13 mouse cellular contexts compared by ENCODE assay signal in the genomic region with DNA sequence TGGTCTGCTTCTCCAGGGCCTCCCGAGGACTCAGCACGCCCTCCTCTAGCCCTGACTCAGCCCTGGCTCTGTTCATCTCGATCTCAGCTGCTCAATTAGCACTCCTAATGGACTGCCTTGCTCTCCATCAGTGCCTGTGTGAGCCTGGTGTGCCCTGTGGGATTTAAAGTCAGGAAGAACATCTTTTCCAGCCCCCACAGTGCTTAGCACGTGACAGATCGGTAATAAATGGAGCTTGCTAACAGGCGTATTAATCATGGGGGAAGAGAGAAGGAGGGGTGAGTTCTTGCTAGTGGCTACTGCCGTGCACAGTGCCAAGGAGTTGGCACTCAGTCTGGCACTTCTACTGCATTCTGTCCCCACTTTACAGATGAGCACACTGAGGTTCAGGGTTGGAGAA. TPM values are rescaled to one million over a fixed set of nuclear protein-coding genes. Genes with fewer than 3 reads are reported as not detected.
DNase-seq lines count a peak whose midpoint lies in the region; ATAC-seq lines count a peak whose summit lies in the region.
"Had no signal": no experiment of that assay in that cellular context is flagged by ENCODE, and none has a peak within 500 bp of the region (broad histone marks: within the 10 kb centered on the region; RNA-seq: fewer than 3 reads in every experiment).

No protein-coding gene starts in this region.

- 0 out of 2 replicates have a peak, but pooled peaks have one; percentile 32 for ATAC-seq in midbrain, embryonic 15.5 days (replicated peaks)
- peak; percentile 60; the same call in 1 of the 2 replicates for ATAC-seq in hindbrain, embryonic 15.5 days (ENCODE audit: low FRiP score, low read depth)
- no peak for ATAC-seq in stomach, embryonic 15.5 days (ENCODE audit: insufficient read depth, low FRiP score, low read depth)

- no peak overlapping the region for H3K4me3 ChIP-seq in midbrain, embryonic 15.5 days
- H3K4me3 ChIP-seq in midbrain, embryonic 10.5 days: no peak overlapping the region
- no peak overlapping the region for H3K4me3 ChIP-seq in hindbrain, embryonic 15.5 days
- H3K4me3 ChIP-seq in stomach, embryonic 15.5 days (replicated peaks): no peak overlapping the region
- H3K4me3 ChIP-seq: liver, embryonic 13.5 days had no signal

- WGBS in midbrain, embryonic 15.5 days: 27% methylated on average over 7 of the region's 7 CpGs
- WGBS in midbrain, embryonic 10.5 days: 80% methylated on average over 7 of the region's 7 CpGs
- 20% methylated on average over 7 of the region's 7 CpGs for WGBS in hindbrain, embryonic 15.5 days
- 28% methylated on average over 7 of the region's 7 CpGs for WGBS in stomach, embryonic 15.5 days

- peaks cover 14% of the 10 kb centered on the region; the same call in 1 of the 2 replicates for H3K4me1 ChIP-seq in midbrain, embryonic 15.5 days
- peaks cover 18% of the 10 kb centered on the region for H3K4me1 ChIP-seq in midbrain, embryonic 10.5 days
- peaks cover 38% of the 10 kb centered on the region for H3K4me1 ChIP-seq in hindbrain, embryonic 15.5 days (replicated peaks)
- H3K4me1 ChIP-seq in stomach, embryonic 15.5 days: peaks cover 14% of the 10 kb centered on the region
- H3K4me1 ChIP-seq: liver, embryonic 13.5 days had no signal

- H3K27ac ChIP-seq in midbrain, embryonic 15.5 days: no peak overlapping the region
- no peak overlapping the region for H3K27ac ChIP-seq in midbrain, embryonic 10.5 days (replicated peaks)
- H3K27ac ChIP-seq in hindbrain, embryonic 15.5 days (replicated peaks): no peak overlapping the region
- peak overlapping the region; percentile 17; the same call in 1 of the 2 replicates for H3K27ac ChIP-seq in stomach, embryonic 15.5 days
- H3K27ac ChIP-seq: liver, embryonic 13.5 days had no signal

- H3K27me3 ChIP-seq in midbrain, embryonic 15.5 days (replicated peaks): no peaks in the 10 kb centered on the region
- peaks cover 18% of the 10 kb centered on the region for H3K27me3 ChIP-seq in midbrain, embryonic 10.5 days (ENCODE audit: low read depth, poor library complexity, severe bottlenecking)
- no peaks in the 10 kb centered on the region for H3K27me3 ChIP-seq in hindbrain, embryonic 15.5 days
- no peaks in the 10 kb centered on the region for H3K27me3 ChIP-seq in stomach, embryonic 15.5 days (replicated peaks)

- peak; percentile 15 for DNase-seq in adrenal gland, adult 2 months
- no peak for DNase-seq in adrenal gland, adult 18-20 months (ENCODE audit: low spot score in 2 of 2)
- DNase-seq in midbrain, embryonic 10.5 days (ENCODE audit: low spot score): no peak
- no peak for DNase-seq in cerebellum, adult 8-10 months
- DNase-seq in urinary bladder, postnatal 14 days (ENCODE audit: low spot score): no peak
- DNase-seq: cerebellum, postnatal 36 days; heart, postnatal 36 days; kidney, postnatal 14 days; liver, embryonic 13.5 days; thymus, postnatal 25 days had no signal

- no peaks in the 10 kb centered on the region for H3K9me3 ChIP-seq in midbrain, embryonic 15.5 days
- no peaks in the 10 kb centered on the region for H3K9me3 ChIP-seq in midbrain, embryonic 10.5 days (replicated peaks)
- H3K9me3 ChIP-seq in hindbrain, embryonic 15.5 days: no peaks in the 10 kb centered on the region
- no peaks in the 10 kb centered on the region for H3K9me3 ChIP-seq in stomach, embryonic 15.5 days
- H3K9me3 ChIP-seq: liver, embryonic 13.5 days had no signal

- H3K9ac ChIP-seq in midbrain, embryonic 15.5 days: no peak overlapping the region
- H3K9ac ChIP-seq in hindbrain, embryonic 15.5 days: no peak overlapping the region
- H3K9ac ChIP-seq in stomach, embryonic 15.5 days: no peak overlapping the region
- H3K9ac ChIP-seq: liver, embryonic 13.5 days had no signal

- H3K4me2 ChIP-seq in midbrain, embryonic 15.5 days: no peak overlapping the region
- no peak overlapping the region for H3K4me2 ChIP-seq in hindbrain, embryonic 15.5 days
- no peak overlapping the region for H3K4me2 ChIP-seq in stomach, embryonic 15.5 days
- H3K4me2 ChIP-seq: liver, embryonic 13.5 days had no signal

- H3K36me3 ChIP-seq in midbrain, embryonic 15.5 days (replicated peaks): no peaks in the 10 kb centered on the region
- H3K36me3 ChIP-seq in midbrain, embryonic 10.5 days: no peaks in the 10 kb centered on the region
- H3K36me3 ChIP-seq in hindbrain, embryonic 15.5 days: no peaks in the 10 kb centered on the region
- H3K36me3 ChIP-seq in stomach, embryonic 15.5 days: no peaks in the 10 kb centered on the region
- H3K36me3 ChIP-seq: liver, embryonic 13.5 days had no signal

RNA-seq across cellular contexts. Expression of a gene that starts 27.6 kb away (rescaled TPM):
- total RNA-seq in adrenal gland, adult 2 months (2021): 1 to 10 TPM; 2.9 to 3.2 TPM
- 1.0 and 3.4 TPM in 2 replicates for polyA plus RNA-seq in adrenal gland, adult 2 months (2012; rRNA removed)
- total RNA-seq in adrenal gland, adult 18-20 months (2021): 1 to 10 TPM; 2.8 to 4.6 TPM
- 2.3 and 2.4 TPM in 2 replicates for polyA plus RNA-seq in midbrain, embryonic 15.5 days (2015; fragmentation: Nextera tagmentation; extraction: Ambion mirVana)
- polyA plus RNA-seq in midbrain, embryonic 10.5 days (2016; fragmentation: Nextera tagmentation; extraction: Ambion mirVana): 0.12 and 0.19 TPM in 2 replicates
- 2.5 and 3.3 TPM in 2 replicates for polyA plus RNA-seq in hindbrain, embryonic 15.5 days (2015; fragmentation: Nextera tagmentation; extraction: Ambion mirVana)
- polyA plus RNA-seq in stomach, embryonic 15.5 days (2015; fragmentation: Nextera tagmentation; extraction: Ambion mirVana): 1.0 and 2.0 TPM in 2 replicates
- polyA plus RNA-seq: liver, embryonic 13.5 days had no signal

RNA-seq across cellular contexts. Expression of a gene that starts 51.6 kb away (rescaled TPM):
- total RNA-seq in adrenal gland, adult 2 months (2021): 1 to 10 TPM; 1.7 to 3.3 TPM
- polyA plus RNA-seq in adrenal gland, adult 2 months (2012; rRNA removed): 1.3 and 1.7 TPM in 2 replicates
- total RNA-seq in adrenal gland, adult 18-20 months (2021): 1 to 10 TPM; 3.3 to 4.4 TPM
- polyA plus RNA-seq in midbrain, embryonic 15.5 days (2015; fragmentation: Nextera tagmentation; extraction: Ambion mirVana): 5.8 and 9.3 TPM in 2 replicates
- 0.70 and 0.74 TPM in 2 replicates for polyA plus RNA-seq in midbrain, embryonic 10.5 days (2016; fragmentation: Nextera tagmentation; extraction: Ambion mirVana)
- 6.9 and 11.4 TPM in 2 replicates for polyA plus RNA-seq in hindbrain, embryonic 15.5 days (2015; fragmentation: Nextera tagmentation; extraction: Ambion mirVana)
- polyA plus RNA-seq in stomach, embryonic 15.5 days (2015; fragmentation: Nextera tagmentation; extraction: Ambion mirVana): 11.1 and 17.8 TPM in 2 replicates
